7 mouse cellular contexts compared by ENCODE assay signal in the genomic region with DNA sequence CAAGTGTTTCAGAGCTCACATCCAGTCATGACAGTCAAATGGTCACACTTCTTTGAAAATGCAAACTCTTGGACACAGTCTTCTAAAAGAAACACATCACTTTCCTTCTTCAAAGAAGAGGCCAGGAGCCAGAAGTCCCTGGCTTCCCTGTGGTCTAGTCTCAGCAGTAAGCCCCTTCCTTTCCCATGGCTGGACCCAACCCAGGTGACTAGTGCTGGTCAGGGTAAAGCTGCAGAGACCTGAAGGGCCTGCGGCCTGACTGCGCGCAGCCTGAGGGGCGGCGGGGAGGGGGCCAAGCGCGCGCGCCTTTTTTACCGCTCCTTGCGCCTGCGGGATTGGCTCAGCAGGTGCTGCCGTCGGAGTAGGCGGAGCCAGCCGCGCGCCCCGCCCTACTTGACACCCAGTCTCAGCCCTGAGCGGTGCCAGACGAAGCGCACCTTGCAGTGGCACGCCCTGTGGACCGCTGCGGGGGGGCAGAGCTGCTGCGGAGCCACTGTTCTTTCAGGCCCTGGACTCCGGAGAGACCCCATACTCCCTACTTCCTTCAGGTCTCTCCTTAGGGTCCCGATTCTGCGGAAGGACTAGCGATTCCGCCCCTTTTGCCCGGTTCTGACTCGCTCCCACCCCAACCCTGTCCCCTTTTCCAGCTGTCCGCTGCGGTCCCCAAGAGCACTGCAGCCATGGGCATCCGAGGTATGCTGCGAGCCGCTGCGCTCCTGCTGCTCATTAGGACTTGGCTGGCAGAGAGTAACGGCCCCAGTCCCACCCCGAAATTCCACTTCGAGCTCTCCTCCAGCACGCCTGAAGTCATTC. TPM values are rescaled to one million over a fixed set of nuclear protein-coding genes. Genes with fewer than 3 reads are reported as not detected.
DNase-seq lines count a peak whose midpoint lies in the region; ATAC-seq and TF ChIP-seq lines count a peak whose summit lies in the region.

A gene (plus strand): TSS at position 403 of the 813 bp plus-strand sequence.

- H3K4me1 ChIP-seq in embryonic facial prominence, embryonic 15.5 days: no peaks in the 10 kb centered on the region
- no peaks in the 10 kb centered on the region for H3K4me1 ChIP-seq in hindbrain, postnatal 0 days (ENCODE audit: insufficient read depth, low read length)
- H3K4me1 ChIP-seq in liver, embryonic 15.5 days (replicated peaks): no peaks in the 10 kb centered on the region
- 0 out of 2 replicates have a peak, but pooled peaks cover 6% of the 10 kb centered on the region for H3K4me1 ChIP-seq in neural tube, embryonic 13.5 days (replicated peaks)

- peak within 1 kb of the TSS; percentile 33 for H3K4me3 ChIP-seq in embryonic facial prominence, embryonic 15.5 days (replicated peaks)
- peak within 1 kb of the TSS; percentile 36 for H3K4me3 ChIP-seq in hindbrain, postnatal 0 days (ENCODE audit: low read length)
- no peak within 1 kb of the TSS for H3K4me3 ChIP-seq in liver, embryonic 15.5 days (replicated peaks)
- H3K4me3 ChIP-seq in neural tube, embryonic 13.5 days: peak within 1 kb of the TSS; percentile 42

- no peak for TF ChIP-seq CTCF in hindbrain, postnatal 0 days (IDR thresholded peaks at IDR 0.05; ENCODE audit: low read depth)

- peak; percentile 24 for DNase-seq in ovary, postnatal 36 days (ENCODE audit: low spot score)
- DNase-seq in ovary, adult 18-20 months (ENCODE audit: low spot score): no peak
- DNase-seq in hindbrain, postnatal 0 days (ENCODE audit: low spot score): peak; percentile 51
- peak; percentile 9 for DNase-seq in yolk sac, embryonic 10.5 days (ENCODE audit: low spot score)

- no peak for ATAC-seq in embryonic facial prominence, embryonic 15.5 days (ENCODE audit: insufficient number of reproducible peaks, low FRiP score, low TSS enrichment, low read depth)
- peak; percentile 85 for ATAC-seq in hindbrain, postnatal 0 days
- ATAC-seq in liver, embryonic 15.5 days (ENCODE audit: insufficient read depth): no peak
- peak; percentile 90 for ATAC-seq in neural tube, embryonic 13.5 days (ENCODE audit: low read depth)

- WGBS in embryonic facial prominence, embryonic 15.5 days: 25% methylated on average over 43 of the region's 43 CpGs
- WGBS in hindbrain, postnatal 0 days: 32% methylated on average over 43 of the region's 43 CpGs
- 24% methylated on average over 43 of the region's 43 CpGs for WGBS in liver, embryonic 15.5 days (ENCODE audit: insufficient replicate concordance)
- 20% methylated on average over 43 of the region's 43 CpGs for WGBS in neural tube, embryonic 13.5 days

- peak within 1 kb of the TSS; percentile 59 for H3K4me2 ChIP-seq in embryonic facial prominence, embryonic 15.5 days (replicated peaks)
- H3K4me2 ChIP-seq in hindbrain, postnatal 0 days (ENCODE audit: low read depth, low read length): peak within 1 kb of the TSS; percentile 60
- H3K4me2 ChIP-seq in liver, embryonic 15.5 days: peak within 1 kb of the TSS; percentile 15; the same call in 1 of the 2 replicates
- H3K4me2 ChIP-seq in neural tube, embryonic 13.5 days: peak within 1 kb of the TSS; percentile 67

- peaks cover 21% of the 10 kb centered on the region for H3K27me3 ChIP-seq in embryonic facial prominence, embryonic 15.5 days
- H3K27me3 ChIP-seq in hindbrain, postnatal 0 days (ENCODE audit: insufficient read depth, low read length): no peaks in the 10 kb centered on the region
- H3K27me3 ChIP-seq in liver, embryonic 15.5 days: peaks cover 13% of the 10 kb centered on the region
- H3K27me3 ChIP-seq in neural tube, embryonic 13.5 days: peaks cover 5% of the 10 kb centered on the region; the same call in 1 of the 2 replicates

- H3K9me3 ChIP-seq in embryonic facial prominence, embryonic 15.5 days (replicated peaks): no peaks in the 10 kb centered on the region
- H3K9me3 ChIP-seq in hindbrain, postnatal 0 days (ENCODE audit: low read length): no peaks in the 10 kb centered on the region
- no peaks in the 10 kb centered on the region for H3K9me3 ChIP-seq in liver, embryonic 15.5 days (replicated peaks)
- no peaks in the 10 kb centered on the region for H3K9me3 ChIP-seq in neural tube, embryonic 13.5 days

- H3K27ac ChIP-seq in embryonic facial prominence, embryonic 15.5 days (replicated peaks): no peak within 1 kb of the TSS
- H3K27ac ChIP-seq in hindbrain, postnatal 0 days: no peak within 1 kb of the TSS
- H3K27ac ChIP-seq in liver, embryonic 15.5 days (replicated peaks): no peak within 1 kb of the TSS
- no peak within 1 kb of the TSS for H3K27ac ChIP-seq in neural tube, embryonic 13.5 days (replicated peaks)

- no peaks in the 10 kb centered on the region for H3K36me3 ChIP-seq in embryonic facial prominence, embryonic 15.5 days
- no peaks in the 10 kb centered on the region for H3K36me3 ChIP-seq in hindbrain, postnatal 0 days (ENCODE audit: insufficient read depth, low read length)
- no peaks in the 10 kb centered on the region for H3K36me3 ChIP-seq in liver, embryonic 15.5 days (replicated peaks)
- H3K36me3 ChIP-seq in neural tube, embryonic 13.5 days: no peaks in the 10 kb centered on the region

- H3K9ac ChIP-seq in embryonic facial prominence, embryonic 15.5 days: no peak within 1 kb of the TSS
- no peak within 1 kb of the TSS for H3K9ac ChIP-seq in hindbrain, postnatal 0 days (replicated peaks; ENCODE audit: low read length)
- no peak within 1 kb of the TSS for H3K9ac ChIP-seq in liver, embryonic 15.5 days
- H3K9ac ChIP-seq in neural tube, embryonic 13.5 days: peak within 1 kb of the TSS; percentile 45; the same call in 1 of the 2 replicates

RNA-seq across cellular contexts. Expression of the gene that starts here (rescaled TPM):
- polyA plus RNA-seq in embryonic facial prominence, embryonic 15.5 days (2015; fragmentation: Nextera tagmentation; extraction: Ambion mirVana): 0.13 and 0.15 TPM in 2 replicates
- 8.8 and 9.8 TPM in 2 replicates for total RNA-seq in hindbrain, postnatal 0 days (2014; rRNA removed)
- polyA plus RNA-seq in hindbrain, postnatal 0 days (2015; fragmentation: Nextera tagmentation; extraction: Ambion mirVana): 3.6 and 4.2 TPM in 2 replicates
- polyA plus RNA-seq in liver, embryonic 15.5 days (2015; fragmentation: Nextera tagmentation; extraction: Ambion mirVana): not detected in 2 replicates
- 1.3 and 1.5 TPM in 2 replicates for polyA plus RNA-seq in neural tube, embryonic 13.5 days (2015; fragmentation: Nextera tagmentation; extraction: Ambion mirVana)

Comparison
In these comparisons a context has a peak if more than half of its experiments do, and no peak if none do; other contexts are left out.
1. ATAC-seq: peak in hindbrain, postnatal 0 days (single experiment) and neural tube, embryonic 13.5 days (single experiment); none in embryonic facial prominence, embryonic 15.5 days (single experiment) and liver, embryonic 15.5 days (single experiment).
2. H3K4me2 ChIP-seq: peak in every context shown above with its lines; median percentile 67 in neural tube, embryonic 13.5 days; 60 in hindbrain, postnatal 0 days; 59 in embryonic facial prominence, embryonic 15.5 days; 15 in liver, embryonic 15.5 days.